Mouse (Mus musculus) thymus, postnatal 36 days (tissue): ENCODE results near the gene A930017K11Rik.
A peak's percentile ranks its signal among the peaks of the same experiment; 100 is the strongest.

Source experiments
- DNase-seq, 2 experiments: peaks; one replicate each; pipeline ENCODE4 v3.0.0; 2022; ENCODE audit warnings: mixed read lengths in 2 of 2

A930017K11Rik gene

DNA sequence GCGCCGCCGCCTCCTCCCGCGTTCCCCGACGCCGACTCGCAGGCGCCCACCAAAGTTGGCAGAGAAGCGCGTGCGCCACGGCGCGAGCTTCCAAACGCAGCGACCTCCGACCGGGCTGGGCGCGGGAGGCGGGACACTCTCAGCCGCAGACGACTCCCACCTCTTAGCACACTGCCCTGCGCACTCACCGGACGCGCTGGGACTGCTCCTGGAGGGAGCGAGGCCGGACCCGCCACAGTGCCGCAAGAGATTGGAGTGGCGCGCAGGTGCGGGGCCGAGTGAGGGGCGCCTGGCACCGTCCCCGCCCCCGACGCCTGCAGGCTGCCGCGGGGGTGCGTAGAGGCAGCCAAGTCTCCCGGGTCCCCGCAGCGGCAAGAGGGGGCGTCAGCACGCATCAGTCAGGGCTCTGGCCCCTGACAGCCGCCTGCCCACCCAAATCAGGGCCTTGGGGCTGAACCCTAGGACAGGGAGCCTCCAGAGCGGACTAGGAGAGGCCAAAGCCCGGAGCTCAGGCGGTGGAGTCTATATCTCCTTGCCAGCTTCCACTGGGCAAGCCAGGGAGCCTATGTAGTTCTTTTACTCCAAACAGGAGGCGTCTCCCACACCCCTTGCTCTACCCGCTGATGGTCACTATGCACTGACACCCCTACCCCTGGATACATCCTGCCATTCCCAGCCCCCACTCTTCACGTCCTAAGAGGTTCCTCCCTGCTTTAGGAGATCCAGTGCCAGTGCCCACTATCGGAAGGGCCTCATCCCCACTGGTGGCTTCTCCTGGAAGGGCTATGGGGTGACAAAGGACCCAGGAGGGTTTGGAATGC is at the start of gene A930017K11Rik:
Gene A930017K11Rik (minus strand): TSS at position 763 of the 821 bp plus-strand sequence.
- no peak for DNase-seq

DNA sequence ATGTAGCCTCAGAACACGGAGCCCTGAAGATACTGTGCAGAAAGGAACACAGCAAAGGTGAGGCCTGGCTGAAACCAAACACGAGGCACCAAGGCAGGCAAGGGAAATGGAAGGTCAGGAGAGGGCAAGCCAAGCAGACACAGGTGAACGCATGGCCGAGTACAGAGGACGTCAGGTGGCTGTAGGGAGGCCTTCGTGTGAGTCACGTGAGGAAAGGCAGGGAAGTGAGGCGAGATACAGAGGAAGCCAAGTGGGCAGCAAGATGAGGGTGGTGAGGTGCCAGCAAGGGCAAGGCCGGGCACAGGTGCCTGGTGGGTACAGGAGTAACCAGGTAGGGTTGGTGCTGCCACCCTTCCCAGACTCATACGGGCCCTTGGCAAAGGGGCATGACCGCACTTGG is 46.1 kb upstream of the A930017K11Rik start:
- DNase-seq = no peak

DNA sequence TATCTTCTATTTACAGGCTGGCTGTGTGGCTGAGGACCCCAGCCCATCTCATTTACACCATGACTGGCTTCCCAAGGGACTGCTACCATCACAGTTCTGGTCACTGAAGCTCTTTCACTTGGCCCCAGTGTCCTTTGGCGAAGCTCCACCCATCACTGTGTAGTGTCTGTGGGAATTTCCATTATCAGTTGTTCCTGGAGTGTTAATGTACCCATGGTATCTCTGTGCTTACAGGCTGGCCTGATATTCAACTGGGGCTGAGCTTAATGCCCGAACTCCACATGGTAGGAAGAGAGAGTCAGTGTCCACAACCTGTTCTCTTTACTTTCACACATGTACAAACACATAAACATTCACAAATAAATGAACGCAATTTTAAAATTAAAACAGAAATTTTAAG is 41.1 kb upstream of the A930017K11Rik start:
- DNase-seq = no peak

DNA sequence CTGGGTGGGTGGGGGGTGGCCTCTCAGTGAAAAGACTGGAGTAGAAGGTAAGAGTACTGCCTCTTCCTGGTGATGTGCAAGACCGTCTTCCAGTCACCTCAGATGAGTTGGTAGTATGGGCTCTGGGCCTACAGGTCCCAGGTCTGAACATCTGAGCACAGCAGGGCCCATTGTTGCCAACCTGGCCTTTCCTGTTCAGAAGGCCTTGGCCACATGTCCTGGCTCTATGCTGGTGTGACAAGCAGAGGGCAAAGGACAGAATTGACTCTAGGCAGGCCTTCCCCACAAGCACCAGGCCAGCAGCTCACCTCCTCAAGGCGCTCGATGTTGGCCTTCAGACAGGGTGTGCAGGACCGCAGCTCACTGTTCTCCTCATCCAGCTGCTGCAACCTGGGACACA is 39.9 kb upstream of the A930017K11Rik start:
- DNase-seq = no peak

DNA sequence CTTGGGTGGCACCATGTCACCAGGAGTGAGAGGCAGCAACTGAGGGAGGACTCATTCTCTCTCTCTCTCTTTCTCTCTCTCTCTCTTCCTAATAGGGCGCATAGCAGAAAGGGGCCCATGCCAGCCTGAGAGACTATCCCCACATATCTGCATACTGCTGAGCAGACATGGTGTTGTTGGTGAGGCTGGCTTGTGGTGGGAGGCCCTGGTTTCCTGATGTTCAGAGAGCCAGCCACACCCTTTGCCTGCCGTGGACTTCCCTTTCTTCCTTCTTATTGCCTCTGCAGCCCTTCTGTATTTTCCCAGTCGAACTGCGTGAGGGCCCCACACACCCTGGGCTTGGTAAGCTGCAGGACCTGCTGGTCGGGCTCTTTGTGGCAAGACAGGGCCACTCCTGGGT is 38.0 kb upstream of the A930017K11Rik start:
- no peak for DNase-seq

DNA sequence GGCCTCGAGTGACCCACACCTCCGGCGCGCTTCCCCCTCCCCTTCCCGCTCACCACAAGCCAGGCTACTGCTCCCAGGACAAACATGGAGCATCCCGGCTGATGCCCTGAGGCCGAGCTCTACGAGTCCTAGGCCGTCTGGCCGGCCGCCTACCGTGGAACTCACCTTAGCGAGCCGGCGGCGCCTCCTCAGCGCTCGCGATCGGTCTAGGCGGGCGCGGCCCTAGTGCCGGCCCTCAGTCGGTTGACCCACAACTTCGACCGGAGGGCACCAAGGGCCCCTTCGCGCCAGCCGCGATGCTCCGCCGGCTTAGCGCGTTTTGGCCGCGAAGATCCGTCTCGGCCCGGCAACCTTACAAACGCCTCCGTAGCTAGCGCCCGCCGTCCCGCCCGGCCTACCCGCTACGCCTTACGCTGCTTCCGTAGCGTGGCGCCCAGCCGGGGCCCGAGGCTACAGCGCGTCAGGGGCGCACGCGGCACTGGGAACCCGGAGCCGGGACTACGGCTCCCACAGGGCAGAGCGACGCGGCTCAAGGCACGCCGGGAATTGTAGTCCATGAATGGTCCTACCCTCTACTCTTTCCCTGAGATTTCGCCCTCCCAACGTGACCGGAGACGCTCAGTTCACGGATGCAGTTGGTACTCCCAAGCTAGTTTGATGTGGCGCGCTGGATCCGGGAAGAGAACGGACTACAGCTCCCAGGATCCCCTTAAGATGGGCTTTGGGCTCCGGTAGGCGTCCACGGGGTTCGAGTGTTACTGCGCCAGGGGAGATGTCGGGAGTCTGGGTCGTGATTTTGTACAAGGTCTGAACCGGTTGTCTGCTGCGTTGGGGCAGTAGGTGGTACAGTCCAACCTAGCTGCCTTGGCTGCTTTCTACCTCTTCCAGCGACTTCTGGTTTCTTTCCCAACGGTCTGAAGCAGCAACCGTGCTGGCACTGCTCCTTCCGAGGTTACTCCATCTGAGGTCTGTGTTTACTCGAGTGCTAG is 33.2 kb upstream of the A930017K11Rik start, which contains the start of gene Capn15:
Gene Capn15 (minus strand): TSS at position 491 of the 989 bp plus-strand sequence.
- peak; percentile 87 to 92 for DNase-seq

DNA sequence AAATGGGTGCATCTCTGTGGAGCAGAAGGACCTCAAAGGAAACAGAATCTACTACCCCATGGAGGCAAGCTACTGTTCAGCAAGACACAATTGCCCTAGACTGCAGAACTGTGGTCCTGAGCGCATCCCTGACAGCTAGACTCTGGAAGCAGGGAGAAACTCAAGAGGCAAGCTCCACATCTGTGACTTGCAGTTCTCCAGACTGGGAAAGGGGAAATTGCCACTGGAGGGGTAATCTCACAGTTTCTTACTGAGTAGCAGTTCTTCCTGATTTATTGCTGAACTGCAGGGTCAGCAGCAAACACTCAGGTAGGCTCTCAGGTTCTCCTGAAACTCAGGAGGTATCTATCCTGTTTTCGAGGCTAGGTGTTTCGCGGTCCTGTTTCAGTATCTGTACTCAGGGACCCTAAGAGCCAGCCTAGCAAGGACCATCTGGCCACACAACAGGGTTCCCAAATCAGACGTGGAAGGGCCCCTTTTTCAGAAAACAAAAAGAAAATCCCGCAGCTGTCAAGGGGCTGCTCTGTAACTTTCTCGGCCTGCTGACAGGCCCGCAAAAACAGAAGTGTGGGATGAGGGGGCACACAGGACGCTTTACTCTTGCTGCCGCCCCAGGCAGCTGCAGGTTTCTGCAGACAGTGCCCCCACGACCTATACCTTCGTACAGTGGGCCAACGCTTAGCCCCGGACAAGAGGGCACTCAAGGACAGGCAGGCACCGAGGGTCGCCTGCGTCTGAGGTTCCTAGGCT is 32.4 kb upstream of the A930017K11Rik start:
- peak in 1 of 2 experiments; percentile 11 for DNase-seq

DNA sequence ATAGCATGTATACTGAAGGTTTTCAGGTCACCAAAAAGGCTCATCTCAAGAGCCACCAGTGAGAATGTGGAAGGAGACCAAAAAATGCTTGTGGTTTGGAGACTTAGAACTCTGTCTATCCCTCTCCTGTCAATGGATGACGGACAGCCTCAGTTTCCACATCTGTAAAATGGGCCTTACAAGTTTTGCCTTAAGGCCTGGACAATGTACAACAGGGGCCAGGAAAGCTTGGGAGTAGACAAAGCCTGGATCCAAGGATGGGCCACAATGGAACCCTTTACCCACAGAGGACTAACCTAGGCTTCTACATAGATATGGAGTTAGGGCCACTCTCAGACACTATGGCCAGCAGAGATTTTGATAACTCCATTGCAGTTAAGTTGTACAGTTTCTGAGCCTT is 31.7 kb upstream of the A930017K11Rik start:
- DNase-seq = no peak

DNA sequence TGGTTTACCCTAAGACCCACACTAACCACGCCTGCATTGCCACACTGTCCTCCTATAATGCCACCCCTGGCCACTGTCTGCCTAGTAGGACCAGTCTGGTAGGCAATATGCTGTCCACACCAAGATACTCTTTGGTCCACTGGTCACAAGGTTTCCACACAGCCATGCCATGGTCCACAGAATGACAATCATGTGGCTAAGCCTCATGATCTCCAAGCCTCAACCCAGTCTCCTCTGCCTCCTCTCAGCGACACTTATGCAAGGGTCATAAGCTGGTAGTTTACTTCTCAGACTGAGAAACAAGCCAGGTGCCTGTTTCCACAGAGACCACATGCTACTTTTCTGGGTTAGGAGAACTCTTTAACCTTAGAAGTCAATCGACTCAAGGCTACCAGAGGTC is 30.5 kb upstream of the A930017K11Rik start:
- no peak for DNase-seq

DNA sequence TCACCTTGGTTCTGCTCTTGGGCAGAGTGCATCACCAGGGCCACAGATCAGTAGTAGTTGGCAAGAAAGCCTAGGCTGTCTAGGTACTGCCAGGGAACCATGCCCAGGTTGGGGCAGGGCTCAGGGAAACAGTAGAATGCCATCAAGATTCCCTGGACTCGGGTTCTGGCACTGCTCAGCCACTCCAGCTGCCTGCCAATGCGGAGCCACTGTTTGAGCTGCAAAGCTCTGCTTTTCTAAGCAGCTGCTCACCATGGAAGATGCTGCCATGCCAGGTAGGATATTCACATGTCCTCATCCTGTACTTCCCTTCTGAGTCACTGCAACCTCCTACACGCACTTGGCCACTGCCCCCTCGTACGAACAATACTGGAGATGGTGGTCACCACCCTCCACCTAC is 28.5 kb upstream of the A930017K11Rik start:
- DNase-seq = no peak

DNA sequence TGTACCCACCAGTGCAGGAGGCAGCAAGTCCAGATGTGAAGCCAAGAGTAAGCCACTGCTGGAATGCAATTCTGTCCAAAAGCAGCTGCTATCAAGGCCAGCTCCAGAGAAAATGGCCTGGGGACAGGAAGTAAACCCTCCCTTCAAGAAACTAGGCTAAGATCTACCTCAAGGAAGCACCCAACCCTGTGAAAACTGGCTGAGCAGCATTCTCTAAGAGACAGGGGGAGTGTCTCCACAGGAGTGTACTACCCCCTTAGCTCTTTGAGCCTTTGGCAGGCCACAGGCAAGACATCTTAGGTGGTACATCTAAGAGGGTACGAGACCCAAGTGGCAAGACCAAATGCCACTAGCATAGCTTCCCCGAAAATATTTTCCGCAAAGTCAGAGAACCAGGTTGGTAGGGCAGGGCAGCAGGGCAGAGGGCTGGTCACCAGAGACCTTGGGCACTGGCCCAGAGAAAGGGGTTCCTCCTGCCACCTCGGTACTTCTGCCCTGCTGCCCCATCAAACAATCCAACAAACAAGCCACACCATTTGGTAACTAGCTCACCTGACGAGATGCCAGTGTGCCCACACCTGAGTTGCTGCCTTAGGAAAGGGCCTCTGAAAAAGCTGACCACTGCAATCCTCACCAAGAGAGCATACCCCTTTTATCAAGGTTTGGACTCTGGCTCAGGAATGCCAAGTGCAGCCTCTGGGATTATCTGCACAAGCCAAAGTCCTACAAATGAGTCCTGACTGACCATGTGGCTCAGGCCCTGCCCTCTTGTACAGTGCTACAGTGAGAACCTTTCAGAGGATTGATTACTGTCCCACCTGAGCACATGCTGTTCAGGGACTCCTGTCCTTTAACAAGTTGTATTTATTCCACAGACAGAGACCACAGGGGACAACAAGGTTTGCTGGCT is 27.7 kb upstream of the A930017K11Rik start:
- DNase-seq = no peak

DNA sequence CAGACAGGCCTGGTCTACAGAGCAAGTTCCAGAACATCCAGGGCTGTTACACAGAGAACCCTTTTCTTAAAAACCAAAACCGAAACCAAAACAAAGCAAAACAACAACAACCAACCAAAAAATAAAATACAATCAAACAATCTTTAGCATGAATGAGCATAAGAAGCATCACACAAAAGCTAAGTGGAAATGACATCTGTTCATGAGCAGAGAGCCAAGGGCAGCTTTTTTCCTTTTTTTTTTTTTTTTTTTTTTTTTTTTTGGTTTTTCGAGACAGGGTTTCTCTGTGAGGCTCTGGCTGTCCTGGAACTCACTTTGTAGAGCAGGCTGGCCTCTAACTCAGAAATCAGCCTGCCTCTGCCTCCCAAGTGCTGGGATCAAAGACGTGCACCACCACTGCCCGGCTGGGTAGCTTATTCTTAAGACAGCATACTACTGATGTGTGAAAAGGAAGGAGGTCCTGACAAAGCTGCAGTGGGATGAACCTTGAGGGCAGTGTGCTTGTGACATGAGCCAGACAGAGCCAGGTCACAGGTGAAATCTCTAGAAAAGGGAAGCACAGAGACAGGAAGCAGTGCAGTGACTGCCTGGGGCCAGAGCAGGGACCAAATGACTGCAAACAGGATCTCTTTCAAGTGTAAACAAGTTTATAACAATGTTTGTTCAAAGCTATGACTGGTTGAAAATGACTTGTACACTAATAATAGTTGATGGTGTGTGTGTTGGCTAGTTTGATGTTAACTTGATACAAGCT is 18.8 kb upstream of the A930017K11Rik start:
- DNase-seq = no peak

DNA sequence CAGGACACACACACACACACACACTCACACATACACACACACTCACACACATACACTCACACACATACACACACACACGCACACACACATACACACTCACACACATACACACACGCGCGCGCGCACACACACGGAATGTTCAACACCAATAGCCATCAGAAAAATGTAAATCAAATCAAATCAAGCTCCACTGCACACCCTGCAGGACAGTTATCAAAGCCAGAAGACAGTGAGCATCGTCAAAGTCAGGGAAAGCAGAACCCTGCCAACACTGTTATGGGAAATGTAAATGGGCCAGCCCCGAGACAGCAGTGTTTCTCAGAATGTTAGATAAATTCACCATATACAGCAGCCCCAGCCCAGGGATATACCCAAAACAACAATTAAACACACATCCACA is 18.1 kb upstream of the A930017K11Rik start:
- DNase-seq = no peak

DNA sequence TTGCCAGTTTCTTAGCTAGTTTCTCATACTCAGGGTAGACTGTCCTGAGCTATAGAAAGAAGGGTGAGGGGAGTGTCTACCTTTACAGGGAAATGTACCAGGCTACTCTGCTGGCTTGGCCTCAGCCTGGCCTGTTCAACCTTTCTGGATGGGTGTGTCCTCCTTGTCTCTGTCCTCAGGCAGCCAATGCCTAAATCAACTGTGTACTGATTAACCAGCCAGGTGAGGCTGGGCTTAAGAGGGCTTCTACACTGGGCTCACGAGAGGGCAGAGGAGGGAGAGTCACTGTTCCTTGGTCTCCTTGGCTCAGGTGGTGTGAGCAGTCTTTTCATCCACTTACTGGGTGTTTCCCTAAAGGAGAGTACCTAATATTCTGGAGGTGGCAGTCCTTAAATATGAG is 15.8 kb upstream of the A930017K11Rik start:
- no peak for DNase-seq

DNA sequence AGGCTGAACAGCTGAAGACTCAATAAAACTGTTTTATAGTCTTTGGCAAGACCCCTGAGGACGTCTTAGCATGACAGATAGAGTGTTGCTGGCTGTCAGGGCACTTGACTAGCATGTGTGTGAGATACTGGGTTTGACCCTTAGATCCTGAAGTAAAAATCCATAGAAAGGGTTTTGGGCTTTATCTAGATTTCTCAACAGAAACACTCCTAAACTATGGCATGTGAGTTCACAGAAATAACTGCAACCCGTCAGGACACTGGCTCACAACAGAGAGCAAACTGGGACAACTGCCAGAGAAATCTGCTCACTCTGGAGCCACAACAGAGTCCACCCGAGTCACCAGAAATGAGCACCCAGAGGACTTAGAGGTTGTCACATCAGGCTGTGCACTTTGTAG is 15.3 kb upstream of the A930017K11Rik start:
- no peak for DNase-seq

DNA sequence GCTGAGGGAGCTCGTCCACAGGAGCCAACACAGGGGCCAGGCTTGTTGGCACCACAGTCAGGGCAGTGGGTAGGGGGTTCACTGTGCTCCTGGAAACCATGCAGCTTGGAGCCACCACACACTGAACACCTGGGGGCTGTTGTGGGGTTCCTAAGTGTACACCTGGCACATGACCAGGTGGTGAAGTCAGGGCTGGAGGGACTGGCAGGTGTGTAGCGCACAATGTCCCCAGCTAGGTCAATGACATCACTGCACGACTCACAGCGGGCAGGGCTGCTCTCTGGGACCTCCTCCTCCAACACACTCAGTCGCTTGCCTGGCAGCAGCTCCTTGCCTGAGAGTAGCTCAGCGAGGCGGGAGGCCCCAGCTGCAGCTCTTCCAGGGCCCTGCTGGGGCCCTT is 11.9 kb upstream of the A930017K11Rik start:
- no peak for DNase-seq

DNA sequence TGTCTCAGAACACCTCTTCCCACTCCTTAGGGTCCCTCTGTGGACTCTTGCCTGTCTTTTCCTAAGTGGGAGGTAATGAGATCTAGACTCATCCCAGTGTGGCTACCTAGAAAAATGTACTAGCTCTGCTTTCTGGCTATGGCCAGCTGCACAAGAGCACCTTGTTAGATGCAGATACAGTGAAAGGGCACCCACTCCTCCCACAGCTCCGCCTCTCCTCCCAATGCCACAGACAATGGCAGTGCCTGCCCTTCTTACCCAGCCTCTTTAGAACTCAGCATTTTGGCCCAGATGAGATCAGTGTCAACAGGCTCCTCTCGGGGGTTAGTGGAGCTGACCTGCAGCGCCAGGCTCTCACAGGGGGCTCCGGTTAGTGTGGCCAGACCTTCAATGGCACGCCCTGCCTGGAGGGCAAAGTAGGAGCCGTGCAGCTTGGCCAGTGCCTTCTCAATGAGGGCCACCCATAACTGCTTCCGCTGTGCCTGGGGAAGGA is 10.1 kb upstream of the A930017K11Rik start:
- no peak for DNase-seq

DNA sequence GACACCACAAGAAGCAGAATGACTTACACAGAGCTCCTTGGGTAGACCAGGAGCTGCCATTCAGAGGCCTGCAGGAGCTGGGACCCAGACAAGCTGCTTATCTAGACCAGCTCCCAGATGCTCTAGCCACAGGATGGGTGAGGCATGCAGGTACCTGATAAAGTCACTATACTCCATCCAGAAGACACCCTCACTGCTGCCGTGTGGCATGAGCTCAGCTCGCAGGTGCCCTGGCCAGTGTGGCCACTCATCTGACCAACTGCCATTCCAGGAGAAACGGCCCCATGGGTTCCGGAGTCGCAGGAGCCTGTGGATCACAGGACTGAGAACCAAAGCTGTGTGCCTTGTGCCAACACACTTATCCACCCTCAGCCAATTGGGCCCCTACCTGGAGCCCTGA is 9.2 kb upstream of the A930017K11Rik start:
- DNase-seq = no peak

DNA sequence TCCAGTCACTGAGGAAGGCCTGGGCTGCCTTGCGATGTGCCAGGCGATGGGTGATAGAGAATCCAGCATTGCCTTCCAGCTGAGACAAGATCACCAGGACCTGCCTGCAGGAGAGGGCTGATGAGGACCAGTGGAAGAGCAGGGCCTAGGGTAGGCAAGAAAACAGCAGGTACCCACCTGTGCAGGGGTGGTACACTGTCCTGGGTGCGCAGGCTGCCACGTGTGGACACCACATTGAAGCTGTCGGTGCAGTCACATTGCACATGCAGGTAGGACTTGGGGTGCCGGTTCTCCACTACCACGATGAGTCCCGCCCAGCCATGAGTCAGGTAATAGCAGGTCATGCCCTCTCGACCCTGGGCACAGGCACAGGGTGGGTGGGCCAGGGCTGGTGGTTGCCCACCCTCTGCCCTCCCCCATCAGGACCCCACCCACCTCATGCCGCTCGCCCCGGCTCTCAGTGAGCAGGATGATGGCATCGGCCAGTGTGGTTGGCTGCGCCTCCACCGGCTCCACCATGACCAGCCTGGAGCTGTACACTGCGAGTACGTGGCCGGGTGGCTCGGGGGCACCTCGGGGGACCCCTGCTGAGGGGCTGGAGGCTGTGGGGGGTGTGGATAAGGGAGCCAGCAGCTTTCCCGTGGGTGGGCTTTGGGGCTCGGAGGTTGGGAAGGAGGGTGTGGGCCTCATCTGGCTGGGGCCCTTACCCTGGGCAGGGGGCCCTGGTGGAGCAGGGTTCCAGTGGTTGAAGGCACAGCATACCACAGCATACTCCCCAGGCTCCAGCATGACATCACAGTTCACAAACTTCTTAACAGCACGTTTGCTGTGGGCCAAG is 7.5 kb upstream of the A930017K11Rik start:
- DNase-seq = no peak
